Mouse (Mus musculus) adrenal gland, postnatal 25 days (tissue): Measurements from ENCODE around the gene Ttll10. TPM values are rescaled to one million over a fixed set of nuclear protein-coding genes. Genes with fewer than 3 reads are reported as not detected.
A peak's percentile ranks its signal among the peaks of the same experiment; 100 is the strongest.

Experiments used
- DNase-seq: peaks from one replicate; pipeline ENCODE4 v3.0.0; 2021; ENCODE audit warnings: mixed read lengths
- long read RNA-seq: library from polyadenylated mRNA; stranded (forward); transcript quantifications from one replicate; pipeline ENCODE4 v2.0.0, GENCODE M21; 2021
- total RNA-seq: library from RNA; stranded (reverse); gene quantifications from 2 replicates; pipeline ENCODE4 v1.2.3, GENCODE M21; 2021

Gene Ttll10
- total RNA-seq, result 0.61 TPM in 1 of 2 replicates, not detected in the other
- long read RNA-seq, result 0 reads

DNA sequence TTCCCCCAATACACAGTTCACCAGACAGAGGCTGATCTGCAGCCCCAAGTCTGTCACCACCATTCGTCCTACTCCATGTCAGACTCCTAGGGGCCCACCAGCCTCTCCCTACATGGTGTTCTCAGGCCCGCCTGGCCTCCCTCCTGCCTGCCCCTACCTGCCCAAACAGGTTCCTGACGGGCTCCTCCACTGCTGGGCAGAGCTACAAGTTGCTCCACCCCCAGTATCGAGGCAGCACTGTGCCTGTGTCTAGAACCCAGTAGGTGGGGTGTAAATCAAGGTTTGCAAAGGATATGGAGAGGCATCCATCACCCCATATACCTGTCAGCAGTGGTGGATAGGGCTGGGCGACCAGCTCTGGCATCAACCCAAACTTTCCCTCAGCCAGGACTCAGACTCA lies at the start of gene Ttll10:
Ttll10 (minus strand) TSS at position 154 of the 400 bp plus-strand sequence.
- no peak for DNase-seq

- no peak for DNase-seq
Observed at GRCm38 (mm10) chr4:156103342-156103741, 44.1 kb upstream of the Ttll10 start.

- no peak for DNase-seq
Observed at GRCm38 (mm10) chr4:156101481-156101903, 42.3 kb upstream of the Ttll10 start.

DNA sequence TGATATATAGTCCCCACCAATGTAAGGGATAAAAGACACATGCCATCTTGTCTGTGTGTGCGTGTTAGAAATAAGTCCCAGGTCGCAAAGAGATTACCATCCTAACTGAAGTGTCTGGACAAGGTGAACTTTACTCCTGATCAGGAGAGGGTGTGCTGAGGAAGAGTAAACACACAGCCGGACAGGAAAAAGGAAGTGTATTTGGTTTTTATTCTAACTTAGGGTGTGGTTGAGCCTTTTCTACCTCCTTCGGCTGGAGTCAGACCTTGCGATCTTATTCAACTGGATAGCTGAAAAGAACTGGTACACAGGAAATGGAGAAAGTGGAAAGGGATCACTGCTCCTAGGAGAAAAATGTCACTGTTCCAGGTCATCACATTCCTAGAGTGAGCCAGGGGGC lies 41.3 kb upstream of the Ttll10 start:
- no peak for DNase-seq

- DNase-seq, result no peak
Observed at GRCm38 (mm10) chr4:156099427-156099826, 40.2 kb upstream of the Ttll10 start.

DNA sequence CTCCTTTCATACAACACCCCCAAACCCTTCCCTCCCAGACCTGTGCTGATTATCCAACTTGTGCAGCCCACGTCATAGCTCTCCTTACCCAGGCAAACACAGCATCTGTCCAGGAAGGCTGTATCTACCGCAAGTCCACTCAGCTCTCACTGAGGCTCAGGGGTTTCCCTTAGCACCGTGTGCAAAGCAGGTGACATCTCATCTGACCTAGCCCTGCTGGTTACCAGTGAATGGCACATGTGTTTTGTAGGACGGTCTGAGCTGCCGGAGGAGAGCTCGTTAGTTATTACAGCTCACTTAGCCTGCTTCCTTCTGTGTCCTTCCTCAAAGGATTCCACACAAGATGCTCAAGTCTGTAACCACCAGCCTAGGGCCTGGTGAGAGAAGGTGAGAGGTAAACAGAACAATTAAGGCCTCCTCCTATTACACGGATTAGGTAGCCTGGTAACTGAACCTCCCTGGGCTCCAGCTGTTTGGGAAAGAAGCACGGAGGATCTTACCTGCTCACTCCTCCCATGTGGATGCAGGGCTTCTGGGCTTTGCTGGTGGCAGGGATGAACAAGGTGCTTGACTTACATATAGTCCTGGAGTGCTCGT lies 38.7 kb upstream of the Ttll10 start:
- DNase-seq, result no peak

DNA sequence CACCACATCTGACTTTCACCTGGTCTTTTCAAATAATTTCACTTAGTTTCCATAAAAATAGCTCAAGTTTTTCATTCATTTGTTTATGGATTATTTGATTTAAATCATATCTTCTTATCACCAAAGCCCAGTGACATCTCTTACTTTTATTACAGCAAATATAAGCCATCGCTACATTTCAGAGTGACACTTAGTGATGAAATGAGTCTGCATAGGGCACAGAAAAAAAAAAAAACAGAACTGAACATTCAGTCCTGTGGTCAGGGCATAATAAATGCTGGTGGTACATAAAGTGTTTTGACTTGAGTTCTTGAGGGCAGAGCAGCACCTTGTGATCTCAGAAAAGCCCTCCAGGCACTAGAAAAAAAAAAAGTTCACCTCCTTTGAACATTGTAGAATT lies 37.0 kb upstream of the Ttll10 start:
- DNase-seq, result no peak

GRCm38 (mm10) chr4:156093758-156094157 lies 34.5 kb upstream of the Ttll10 start:
- DNase-seq, result no peak

GRCm38 (mm10) chr4:156092765-156093164 lies 33.6 kb upstream of the Ttll10 start:
- DNase-seq, result no peak

DNA sequence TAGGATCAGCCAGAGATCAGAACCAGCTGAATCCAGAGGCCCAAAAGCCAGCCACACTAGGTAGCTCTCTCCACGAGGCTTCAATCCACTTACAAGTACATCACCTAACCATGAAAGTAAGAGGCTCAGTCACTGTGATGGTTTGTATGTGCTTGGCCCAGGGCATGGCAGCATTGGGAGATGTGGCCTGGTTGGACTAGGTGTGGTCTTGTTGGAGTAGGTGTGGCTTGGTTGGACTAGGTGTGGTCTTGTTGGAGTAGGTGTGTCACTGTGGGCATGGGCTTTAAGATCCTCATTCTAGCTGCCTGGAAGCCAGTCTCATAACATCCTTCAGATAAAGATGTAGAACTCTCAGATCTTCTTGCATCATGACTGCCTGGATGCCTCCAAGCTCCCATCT lies 32.0 kb upstream of the Ttll10 start:
- no peak for DNase-seq

- no peak for DNase-seq
Observed at GRCm38 (mm10) chr4:156087398-156088087, 28.3 kb upstream of the Ttll10 start.

DNA sequence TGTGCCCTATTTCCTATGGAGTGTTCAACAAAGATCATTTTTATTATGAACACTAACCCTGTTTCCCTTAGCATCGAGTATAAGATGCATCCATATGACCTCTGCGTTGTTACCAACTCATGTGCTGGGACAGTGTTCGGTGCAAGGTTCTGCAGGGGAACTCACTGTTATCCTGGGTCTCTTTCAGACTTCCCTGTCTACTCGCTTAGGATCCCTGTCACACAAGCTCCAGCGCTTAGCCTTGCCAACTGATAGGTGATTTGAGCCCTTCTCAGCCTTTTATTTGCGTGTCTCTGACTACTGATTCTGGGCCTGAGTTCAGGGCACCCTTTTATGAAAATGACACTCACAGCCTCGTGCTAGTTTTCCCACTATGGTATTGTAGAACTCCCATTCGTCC lies 26.0 kb upstream of the Ttll10 start:
- DNase-seq, result no peak

GRCm38 (mm10) chr4:156084096-156084879 lies 25.1 kb upstream of the Ttll10 start:
- no peak for DNase-seq

DNA sequence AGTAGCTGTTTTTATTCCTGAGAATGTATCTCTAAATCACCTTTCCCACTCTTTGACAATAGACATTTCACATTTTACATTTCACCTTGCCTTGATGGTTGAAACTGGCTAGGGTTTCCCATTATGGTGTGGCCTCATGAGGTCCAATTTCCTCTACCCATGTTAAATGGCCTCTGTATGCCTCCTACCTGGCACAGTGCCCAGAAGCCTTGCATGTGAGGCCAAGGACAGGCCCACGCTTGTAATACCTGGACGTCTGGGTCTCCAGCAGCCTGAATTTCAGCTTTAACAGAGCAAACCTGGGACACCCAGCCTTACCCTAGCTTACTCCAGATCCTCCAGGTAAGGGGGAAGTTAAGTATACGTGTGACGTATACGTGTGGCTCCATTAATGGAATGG lies 24.1 kb upstream of the Ttll10 start:
- peak; percentile 26 for DNase-seq

- DNase-seq, result no peak
Observed at GRCm38 (mm10) chr4:156082621-156083234, 23.5 kb upstream of the Ttll10 start.

DNA sequence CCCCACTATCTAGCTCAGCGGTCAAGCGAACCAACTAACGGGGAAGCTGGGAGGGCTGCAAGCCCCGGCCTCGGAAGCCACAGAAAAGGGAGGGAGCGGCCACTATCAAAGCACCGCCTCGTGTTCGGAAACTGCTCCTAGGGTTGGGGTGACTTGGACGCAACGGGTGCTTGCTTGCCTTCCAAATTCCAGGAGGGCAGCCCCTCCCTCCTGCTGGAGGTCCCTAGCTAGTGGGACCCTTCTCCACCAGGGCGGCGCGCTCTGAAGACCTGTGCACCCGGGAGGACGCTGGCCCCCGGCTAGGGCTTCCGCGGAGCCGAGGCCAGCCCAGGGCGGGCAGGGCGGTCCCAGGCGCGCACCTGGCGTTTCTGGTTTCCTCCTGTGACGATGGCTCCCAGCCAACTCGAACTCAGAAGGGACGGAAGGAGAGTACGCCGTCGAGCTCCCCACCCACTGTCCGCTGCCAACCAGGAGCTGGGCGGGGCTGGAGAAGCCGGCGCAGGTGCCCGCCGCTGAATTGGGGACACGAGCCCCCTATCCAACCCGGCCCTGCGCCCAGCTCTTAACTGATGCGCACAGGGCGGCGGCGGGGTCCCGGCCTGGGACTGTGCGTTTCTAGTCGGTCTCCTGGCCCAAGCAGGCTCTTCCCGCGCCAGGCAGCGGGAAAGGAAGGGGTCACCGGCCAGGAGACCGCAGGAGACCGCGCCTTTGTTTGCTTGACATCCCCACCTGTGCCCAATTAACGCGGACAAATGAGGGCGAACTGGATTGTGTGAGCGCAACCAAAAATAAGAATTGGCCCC lies 18.5 kb upstream of the Ttll10 start:
- peak; percentile 16 for DNase-seq

- no peak for DNase-seq
Observed at GRCm38 (mm10) chr4:156076911-156077382, 17.7 kb upstream of the Ttll10 start.

GRCm38 (mm10) chr4:156070716-156071115 lies 11.5 kb upstream of the Ttll10 start:
- no peak for DNase-seq

GRCm38 (mm10) chr4:156070276-156070675 lies 11.1 kb upstream of the Ttll10 start:
- no peak for DNase-seq

DNA sequence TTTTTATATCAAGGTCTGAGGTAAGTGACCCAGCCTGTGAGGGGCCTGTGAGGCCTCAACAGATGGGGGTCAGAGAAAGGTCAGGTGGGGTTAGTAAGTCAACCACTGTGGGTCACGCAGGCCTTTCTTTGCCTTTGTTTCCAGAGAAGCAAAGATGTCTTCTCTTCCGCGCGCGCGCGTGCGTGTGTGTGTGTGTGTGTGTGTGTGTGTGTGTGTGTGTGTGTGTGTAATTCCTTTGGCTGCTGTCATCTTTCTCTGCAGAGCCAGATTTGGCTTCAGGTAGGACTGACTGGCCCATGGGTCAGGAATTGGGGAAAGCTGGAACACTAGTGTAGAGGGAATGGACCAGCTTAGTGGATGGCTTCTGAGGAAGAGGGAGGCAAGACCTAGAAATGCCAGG lies 10.5 kb upstream of the Ttll10 start:
- no peak for DNase-seq

- no peak for DNase-seq
Observed at GRCm38 (mm10) chr4:156067256-156067949, 8.2 kb upstream of the Ttll10 start.
